Mouse (Mus musculus): ENCODE measurements around the gene Kpnb1.
A peak's percentile ranks its signal among the peaks of the same experiment; 100 is the strongest.

Kpnb1 gene

DNA sequence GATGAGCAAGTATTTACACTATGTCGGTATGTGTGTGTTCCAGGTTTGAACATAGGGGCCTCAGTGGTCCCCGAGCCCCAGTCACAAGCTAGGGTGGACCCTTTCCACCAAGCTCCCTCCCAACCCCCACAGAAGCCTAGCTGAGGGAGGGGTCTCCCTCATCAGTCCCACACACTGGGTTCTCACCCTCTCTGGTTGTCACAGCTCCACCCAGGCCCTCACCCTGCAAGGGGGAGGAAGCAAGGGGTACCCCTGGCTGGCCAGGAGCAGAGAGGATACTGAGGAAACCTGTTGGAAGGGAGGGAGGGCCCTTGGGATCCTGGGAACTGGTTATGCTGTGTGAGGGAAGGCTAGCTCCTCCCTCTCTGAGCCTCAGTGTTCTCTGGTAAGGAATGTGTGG lies 42.4 kb downstream of the Kpnb1 start:
- DNase-seq (ENCODE audit: low read depth in 2 of 2, low spot score in 2 of 2): no peak

DNA sequence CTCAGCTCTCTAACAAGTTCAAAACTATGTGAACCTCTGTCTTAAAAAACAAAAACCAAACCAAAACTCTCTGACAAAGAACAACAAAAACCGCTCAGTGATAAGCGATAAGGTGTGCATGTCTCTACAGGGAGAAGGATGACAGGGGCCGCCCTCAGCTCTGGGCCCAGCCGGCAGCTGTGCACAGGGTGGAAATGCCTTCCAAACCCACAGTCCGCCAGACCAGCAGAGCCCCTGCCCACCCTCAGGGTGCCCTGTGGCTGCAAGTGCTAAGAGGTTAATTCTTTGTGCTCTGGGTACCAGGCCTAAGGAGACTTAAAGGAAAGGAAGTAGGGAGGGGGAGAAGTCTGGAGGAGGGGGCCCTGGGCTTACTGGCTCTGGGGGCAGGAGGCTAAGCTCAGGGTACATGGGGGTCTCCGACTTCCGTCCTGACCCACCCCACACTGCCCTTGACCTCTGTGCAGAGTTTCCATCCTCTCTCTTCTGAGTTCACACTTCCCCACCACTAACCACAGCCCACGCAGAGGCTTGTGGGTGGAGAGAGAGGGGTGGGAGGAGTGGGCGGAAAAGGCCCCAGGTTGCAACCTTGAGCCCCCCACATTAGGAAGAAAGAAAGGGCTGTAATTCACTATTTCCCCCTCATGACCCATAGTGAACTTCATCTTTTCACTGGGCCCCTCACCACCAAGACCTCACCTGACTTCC lies 44.3 kb downstream of the Kpnb1 start:
- DNase-seq (ENCODE audit: low read depth in 2 of 2, low spot score in 2 of 2): no peak

DNA sequence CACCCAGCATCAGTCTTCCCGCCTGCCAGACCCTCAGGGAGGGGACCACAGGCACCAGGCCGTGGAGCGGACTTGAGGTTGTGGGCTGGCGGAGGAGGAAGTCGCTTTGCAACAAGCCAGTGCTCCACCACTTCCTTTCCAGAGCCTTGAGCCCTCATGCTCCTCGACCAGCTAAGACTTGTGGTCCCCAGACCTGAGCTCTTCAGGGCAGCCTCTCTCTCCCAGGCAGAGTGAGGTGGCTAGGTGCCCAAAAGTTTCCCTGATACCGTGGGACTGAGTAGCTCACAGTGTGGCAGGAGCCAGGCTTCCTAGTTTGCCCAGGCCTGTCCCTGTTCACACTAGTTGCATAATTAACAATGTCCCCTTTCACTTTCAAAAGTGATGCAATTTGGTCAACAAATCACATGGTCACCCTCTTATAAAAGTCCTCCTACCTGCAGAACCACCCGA lies 45.5 kb downstream of the Kpnb1 start:
- no peak for DNase-seq (ENCODE audit: low read depth in 2 of 2, low spot score in 2 of 2)

DNA sequence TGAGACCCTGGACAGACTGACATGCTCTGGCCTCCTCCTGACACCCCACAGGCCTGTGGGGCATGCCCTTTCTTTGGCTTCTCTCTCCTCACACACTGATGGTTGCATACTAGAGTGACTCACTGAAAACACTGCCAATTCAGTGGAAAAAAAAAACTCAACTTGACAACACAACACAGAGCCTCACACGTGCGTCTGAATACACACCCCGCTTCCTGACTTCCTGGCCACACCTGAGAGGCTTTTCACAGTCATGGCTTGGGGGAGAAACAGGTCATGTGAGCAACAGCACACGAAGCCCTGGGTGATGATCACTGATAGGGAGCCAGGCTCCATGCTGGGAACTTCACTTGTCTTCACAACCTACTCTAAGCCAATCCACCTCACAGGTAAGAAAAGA lies 46.9 kb downstream of the Kpnb1 start:
- no peak for DNase-seq (ENCODE audit: low read depth in 2 of 2, low spot score in 2 of 2)

DNA sequence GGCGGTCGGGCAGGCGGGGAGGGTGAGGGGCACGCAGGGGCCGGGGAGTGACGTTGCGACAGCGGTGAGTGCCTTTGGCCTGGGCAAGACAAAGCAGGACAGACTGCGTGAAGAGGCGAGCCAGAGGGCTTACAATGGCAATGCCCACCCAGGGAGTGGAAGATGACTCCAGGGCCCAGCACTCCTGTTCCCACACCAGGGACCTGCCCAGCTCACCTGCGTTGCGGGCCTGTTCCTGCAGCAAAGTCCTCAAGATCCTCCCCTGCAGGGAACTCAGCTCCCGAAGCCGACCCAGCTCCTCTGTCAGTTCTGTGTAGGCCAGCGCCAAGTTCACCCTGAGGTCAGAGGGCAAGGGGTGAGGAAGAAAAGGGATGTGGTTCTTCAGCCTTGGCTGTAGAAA lies 48.4 kb downstream of the Kpnb1 start:
- no peak for DNase-seq (ENCODE audit: low read depth in 2 of 2, low spot score in 2 of 2)

DNA sequence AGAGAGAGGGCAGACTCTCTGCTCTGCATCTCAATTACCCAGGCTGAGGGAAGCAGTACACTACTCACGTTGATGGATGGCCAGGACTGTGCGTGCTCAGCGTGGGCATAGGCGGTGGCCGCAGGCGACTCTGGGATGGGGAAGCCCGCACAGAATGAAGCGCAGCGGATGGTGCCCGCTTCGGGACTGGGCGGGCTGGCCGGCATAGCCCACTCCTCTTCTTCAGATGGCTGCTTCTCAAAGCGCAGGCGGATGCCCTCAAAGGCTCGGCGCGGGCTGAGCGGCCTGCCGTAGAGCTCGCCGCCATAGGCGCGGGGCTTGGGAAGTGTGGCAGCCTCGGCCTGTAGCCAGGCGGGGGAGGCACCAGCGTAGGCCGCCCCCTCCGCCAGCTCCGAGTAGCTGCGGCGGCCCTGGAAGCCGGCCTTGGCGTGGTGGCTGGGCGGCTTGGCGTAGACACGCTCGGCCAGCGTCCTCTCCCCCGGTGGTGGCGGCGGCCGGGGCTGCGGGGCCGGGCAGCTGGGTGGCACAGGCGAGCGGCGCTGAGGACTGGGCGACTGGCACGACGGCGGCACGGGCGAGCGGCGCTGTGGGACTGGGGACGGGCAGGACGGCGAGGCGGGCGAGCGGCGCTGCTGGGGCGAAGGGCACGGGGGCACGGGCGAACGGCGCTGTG lies 49.0 kb downstream of the Kpnb1 start:
- no peak for DNase-seq (ENCODE audit: low read depth in 2 of 2, low spot score in 2 of 2)

DNA sequence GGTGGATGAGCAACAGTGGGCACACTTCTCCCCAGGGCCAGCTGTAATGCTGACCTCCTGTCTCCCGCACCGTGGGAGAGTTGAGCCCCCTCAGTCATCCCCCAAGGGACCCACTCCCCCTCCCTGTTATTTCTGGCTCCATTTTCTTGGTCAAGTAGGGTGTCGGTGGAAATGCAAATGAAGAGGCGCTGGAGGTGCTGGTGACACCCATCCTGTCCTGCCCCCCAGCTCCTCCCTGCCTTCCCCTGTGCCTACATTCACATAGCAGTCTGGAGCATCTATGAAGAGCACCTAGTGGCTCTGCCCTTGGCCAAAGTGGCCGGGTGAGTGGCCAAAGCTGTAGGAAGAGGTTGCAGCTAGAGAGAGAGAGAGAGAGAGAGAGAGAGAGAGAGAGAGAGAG lies 54.4 kb downstream of the Kpnb1 start:
- no peak for DNase-seq (ENCODE audit: low read depth in 2 of 2, low spot score in 2 of 2)

DNA sequence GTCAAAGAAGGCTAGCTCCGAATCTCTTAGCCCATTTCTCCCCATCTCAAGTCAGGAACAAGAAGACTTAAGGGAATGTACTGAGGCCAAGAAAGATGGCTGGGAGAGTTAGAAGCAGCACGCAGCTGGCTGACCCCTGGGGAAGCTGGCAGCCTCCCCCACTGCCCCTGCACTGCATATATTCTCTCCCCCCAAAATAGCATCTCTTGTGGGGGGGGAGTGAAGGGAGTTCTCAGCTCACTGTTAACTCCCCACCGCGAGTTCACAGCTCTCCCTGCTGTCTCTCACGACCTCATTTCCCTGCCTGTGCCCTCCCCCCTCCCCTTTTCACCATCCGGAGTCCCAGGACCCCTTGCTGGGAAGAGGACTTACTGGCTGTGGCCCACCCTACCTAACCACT lies 55.5 kb downstream of the Kpnb1 start:
- no peak for DNase-seq (ENCODE audit: low read depth in 2 of 2, low spot score in 2 of 2)

DNA sequence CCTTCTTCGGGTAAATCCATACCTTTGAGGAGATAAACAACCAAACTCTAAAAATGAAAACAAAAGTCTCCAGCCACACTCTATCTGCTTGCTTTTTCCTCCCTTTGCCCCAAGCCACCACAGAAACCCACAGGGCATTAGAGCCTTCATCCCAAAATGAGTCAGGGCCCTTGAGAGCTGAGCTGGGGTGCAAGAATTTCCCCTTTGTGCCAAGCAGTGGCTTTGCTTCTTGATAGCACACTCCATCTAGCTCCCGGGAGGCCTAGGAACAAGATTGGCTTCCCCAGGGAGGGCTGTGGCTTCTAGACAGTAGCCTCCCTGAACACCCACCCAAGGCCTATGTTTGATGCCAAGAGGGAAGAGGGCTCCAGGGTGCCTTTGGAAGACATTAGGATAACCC lies 56.0 kb downstream of the Kpnb1 start:
- no peak for DNase-seq (ENCODE audit: low read depth in 2 of 2, low spot score in 2 of 2)

DNA sequence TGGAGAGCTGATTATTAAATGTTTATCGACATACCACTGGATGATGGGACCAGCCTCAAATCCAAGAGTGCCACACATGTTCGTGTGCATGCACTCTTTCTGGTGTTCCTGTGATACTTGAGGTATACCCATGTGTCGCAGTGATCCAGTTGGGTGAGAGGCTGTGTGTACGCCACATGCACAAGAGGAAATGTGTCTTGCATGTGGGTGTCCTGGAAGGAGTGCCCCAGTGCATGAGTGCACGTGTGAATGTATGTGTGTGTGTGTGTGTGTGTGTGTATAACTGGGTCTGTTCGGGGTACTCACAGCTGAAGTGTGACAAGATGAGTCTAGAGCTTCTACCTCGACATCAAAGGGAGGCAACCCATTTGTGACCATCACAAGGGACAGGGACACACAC lies 57.4 kb downstream of the Kpnb1 start:
- DNase-seq (ENCODE audit: low read depth in 2 of 2, low spot score in 2 of 2): no peak

DNA sequence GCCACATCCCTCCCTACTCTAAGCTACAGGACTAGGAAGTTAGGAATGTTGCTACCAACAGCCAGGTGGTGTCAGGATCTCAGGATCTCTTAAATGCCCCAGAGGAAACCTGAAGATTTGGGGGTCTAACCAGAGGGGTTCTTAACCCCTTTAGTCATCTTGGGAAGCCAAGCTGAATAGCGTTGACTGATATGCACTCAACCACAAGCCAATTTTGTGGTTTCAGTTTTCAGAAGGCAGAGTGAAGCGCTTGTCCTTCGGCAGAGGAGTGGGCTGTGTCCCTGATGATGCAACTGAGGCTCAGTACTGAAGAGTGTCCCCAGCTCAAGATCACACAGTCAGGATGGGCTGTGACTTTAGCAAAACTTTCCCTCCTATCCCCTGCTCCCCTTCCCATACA lies 58.7 kb downstream of the Kpnb1 start:
- no peak for DNase-seq (ENCODE audit: low read depth in 2 of 2, low spot score in 2 of 2)

DNA sequence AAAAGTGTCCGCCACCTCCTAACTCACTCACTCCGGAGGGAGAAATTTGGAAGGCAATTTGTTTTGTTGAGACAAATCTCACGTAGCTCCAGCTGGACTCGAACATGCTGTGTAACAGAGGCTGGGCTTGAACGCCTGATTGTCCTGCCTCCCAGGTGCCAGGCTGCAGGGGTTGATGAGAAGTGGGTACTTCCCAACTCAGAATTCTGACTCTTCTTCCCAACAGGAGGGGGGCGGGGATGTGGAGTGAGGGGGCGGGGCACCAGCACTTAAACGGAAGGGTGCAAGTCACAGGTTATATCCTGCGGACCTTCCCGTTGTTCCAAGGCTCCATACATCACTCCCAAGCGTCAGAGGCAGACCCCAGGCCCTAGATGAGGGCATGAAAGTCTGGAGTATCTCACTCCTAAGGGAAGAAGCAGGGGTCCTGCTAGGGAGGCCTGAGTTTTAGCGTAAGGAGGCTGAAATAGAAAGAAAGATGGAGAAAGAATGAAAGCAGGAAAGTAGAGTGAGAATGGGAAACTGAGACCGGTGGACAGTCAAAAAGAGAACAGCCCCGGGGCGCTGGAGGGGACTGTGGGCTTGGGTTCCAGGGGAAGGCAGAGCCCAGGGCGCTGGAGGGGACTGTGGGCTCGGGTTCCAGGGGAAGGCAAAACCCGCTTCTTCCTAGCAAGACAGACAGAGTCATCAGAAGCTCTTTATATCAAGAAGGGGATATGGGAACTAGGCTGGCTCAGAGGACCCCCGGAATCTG lies 60.0 kb downstream of the Kpnb1 start:
- DNase-seq (ENCODE audit: low read depth in 2 of 2, low spot score in 2 of 2): no peak

DNA sequence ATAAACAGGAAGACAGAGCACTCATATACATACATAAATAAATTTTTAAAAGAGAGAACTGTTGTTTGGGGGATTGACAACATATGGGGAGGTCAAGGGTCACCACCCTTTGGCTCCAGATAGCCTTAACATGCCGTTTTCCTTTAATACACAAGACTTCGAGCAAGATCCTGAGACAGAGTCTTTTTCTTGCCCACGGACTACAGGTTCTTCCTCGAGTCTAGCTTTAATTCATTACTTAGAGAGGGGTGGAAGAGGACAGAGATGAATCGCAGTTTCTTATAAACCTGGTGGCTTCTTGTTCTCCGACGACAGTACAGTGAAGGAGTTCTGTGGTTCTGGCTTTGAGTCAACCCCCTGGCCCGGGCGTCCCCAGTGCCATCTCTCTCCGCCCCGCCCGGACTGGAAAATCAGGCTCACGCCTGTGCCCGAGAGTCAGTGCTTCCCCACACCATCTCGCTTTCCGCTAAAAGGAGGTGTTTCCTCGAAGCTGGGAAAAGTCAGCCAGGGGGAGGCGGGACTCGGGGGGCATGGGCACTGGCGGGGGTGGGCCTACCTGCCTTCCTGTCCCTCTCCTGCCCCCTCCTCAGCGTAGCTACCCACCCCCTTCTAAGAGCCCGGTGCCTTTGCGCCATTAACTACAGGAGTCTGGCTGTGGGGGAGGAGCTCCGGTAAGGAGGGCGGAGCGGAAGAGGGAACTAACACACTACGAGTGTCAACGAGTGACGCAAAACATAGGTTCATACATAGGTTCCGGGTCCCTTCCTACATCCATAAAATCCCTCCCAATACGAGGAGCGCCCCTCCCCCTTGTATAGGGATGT lies 60.8 kb downstream of the Kpnb1 start:
- peak; percentile 52 to 66 for DNase-seq (ENCODE audit: low read depth in 2 of 2, low spot score in 2 of 2)

DNA sequence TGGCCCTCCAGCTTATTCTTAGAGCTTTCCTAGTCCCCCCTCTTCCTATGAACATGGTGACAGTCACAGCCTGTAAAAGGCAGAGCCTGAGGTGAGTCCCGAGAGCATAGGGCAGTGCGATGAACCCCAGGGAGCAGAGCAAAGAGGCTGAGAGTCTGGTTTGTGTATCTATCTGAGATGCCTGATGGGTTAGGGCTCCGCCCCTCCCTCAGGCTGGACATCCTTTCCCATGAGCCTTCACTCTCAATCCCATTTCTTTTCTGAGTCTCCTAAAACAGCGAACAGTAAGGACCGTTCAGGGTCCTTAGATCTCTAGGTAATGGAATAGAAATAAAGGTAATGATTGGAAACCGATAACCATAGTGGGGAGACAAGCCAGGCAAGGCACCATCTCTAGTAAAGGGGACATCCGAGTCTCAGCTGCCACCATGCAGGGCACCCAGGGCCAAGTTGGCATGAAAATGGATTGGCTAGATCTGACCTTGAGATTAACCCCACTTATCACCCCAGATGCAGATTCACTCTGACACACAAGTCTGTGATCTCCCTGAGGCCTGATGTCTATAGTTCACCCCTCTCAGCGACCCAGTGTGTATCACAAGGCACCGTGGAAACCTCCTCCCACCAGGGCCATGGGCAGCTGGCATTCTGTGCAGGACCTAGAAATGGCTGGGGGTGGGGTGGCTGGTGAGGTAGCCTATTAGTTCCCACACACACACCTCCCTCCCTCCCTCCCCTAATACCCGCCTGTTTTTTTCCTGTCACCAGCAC lies 63.2 kb downstream of the Kpnb1 start:
- DNase-seq (ENCODE audit: low read depth in 2 of 2, low spot score in 2 of 2): no peak

DNA sequence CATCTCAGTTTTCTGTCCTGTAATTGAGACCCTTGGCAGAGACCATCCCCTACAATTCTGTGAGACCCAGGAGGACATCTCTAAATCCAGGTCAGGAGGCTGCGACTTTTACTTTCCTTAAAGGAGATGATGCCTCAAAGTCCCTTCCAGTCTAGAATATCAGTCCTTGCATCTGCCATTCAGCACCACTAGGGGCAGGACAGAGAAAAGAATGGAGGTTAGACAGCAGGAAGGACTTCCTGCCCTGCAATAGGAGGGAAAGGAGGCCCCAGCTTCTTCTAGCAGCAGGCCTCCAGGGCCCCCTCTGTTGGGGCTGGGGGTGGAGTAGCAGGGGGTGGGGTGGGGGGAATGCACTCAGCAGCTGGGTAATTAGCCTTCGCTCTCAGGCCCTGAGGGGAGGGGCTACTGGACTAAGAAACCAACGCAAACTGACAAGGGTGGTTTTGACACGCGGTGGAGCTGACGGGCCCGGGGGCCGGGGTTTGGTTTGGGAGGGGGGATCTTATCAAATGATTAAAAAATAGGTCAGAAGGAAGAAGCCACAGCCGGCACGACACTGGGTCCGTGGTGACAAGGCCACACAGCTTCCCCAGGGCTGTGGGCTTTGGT lies 64.3 kb downstream of the Kpnb1 start:
- no peak for DNase-seq (ENCODE audit: low read depth in 2 of 2, low spot score in 2 of 2)

DNA sequence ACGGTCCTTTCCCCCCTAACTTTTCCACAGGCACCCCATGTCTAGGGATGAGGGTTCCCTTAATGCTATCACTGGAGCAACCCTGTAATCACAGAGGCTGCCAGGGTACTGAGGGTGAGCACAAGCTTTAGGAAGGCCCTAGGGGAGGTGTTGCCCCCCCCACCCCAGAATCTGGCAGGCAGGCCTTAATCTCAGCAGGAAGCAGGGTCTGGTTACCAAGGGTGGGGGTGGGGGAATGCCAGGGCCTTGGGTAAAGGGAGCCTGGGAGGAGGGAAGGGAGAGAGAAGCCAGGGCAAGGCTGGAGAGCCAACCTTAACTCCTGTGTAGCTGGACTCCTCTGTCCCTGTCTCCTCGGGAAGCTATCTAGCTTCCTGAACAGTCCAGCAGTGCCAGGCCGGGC lies 67.0 kb downstream of the Kpnb1 start:
- DNase-seq (ENCODE audit: low read depth in 2 of 2, low spot score in 2 of 2): no peak

DNA sequence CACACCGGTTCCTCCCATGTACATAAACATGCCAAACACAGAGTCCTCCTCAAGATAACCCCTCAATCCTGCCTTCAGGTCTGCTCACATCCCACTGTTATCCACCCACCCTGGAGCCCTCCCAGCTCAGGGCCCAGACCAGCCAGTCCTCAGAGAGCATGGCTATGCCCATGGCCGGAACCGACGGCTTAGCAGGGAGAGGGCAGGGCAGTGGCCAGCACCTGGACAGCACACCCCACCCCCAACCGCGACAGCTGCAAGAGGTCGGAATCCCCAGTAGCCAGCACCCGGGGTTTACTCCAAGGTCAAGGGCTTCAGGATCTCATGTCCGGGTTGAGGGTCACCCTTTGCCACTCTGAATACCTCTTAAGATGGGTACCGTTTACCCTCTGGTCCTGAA lies 67.5 kb downstream of the Kpnb1 start:
- no peak for DNase-seq (ENCODE audit: low read depth in 2 of 2, low spot score in 2 of 2)

DNA sequence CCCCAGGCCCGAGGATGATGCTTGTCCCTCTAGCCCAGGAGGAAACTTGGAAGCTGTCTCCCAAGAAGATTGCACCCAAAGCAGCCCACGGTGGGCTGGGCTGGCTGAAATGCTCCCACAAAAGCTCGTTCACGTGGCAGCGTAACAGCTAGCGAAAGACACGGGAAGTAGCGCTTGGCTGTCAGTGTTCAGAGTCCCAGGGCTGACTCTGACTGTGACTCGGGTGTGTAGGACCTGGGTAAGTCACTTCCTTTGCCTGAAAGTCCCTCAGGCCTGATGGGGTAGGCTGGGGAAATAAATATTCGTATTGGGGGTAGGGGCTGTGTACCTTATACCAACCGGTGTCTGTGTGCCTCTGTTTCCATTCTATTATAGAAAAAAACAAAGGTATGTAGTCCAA lies 71.9 kb downstream of the Kpnb1 start:
- peak in 1 of 2 experiments; percentile 23 for DNase-seq (ENCODE audit: low read depth in 2 of 2, low spot score in 2 of 2)

DNA sequence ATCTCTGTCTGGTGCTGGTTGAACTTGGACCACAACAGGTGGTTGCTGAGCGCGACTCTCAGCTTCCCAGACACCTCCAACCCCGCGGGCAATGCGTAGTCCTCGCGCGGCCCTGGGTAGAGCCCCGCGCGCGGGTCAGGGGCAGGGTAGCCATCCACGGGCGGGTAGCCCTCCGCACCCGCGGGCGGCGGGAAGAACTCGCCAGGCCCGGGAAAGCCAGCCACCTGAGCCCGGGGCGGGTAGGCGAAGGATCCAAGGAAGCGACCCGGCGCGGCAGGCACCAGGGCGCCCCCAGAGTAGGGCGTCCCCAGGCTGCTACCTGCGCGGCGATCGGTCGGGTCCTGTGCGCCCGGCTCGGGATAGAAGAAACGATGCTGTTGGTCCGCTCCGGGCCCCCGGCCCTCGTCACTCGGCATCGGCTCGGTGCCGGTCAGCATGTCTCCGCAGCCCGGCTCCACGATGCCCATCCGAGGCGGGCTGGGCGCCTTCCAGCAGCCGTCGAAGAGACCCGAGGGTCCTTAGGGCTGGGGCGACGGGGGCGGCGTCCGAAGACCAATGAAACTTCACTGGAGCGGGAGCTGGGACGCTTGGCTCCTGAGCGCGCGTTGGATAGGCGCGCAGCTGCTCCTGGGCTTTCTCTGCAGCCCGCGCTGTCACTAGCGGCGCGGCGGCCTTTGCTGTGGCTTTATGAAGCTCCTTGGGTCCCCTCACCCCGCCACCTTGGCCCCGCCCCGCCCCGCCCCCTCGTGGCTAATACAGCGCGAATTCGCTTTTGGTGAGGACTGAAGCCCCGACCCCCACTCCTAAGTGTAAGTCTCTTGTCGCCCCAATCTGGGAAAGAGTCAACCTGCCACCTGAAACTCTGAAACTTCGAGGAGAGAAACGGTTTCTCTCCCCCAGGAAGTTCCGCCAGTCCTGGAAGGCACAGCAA lies 72.7 kb downstream of the Kpnb1 start, which contains the start of gene Tbx21:
Gene Tbx21, minus strand, starts transcription at position 661 of the 931 bp plus-strand sequence.
- DNase-seq (ENCODE audit: low read depth in 2 of 2, low spot score in 2 of 2): no peak

Measured in CD8-positive naive resting alpha-beta T cell, adult 2 months (primary cell).